Mouse (Mus musculus): ENCODE data around the gene Ssbp4. TPM values are rescaled to one million over a fixed set of nuclear protein-coding genes. Genes with fewer than 3 reads are reported as not detected.

Gene Ssbp4
- total and polyA plus RNA-seq, 3 experiments = 84.9 to 212 TPM; not detected in 1

DNA sequence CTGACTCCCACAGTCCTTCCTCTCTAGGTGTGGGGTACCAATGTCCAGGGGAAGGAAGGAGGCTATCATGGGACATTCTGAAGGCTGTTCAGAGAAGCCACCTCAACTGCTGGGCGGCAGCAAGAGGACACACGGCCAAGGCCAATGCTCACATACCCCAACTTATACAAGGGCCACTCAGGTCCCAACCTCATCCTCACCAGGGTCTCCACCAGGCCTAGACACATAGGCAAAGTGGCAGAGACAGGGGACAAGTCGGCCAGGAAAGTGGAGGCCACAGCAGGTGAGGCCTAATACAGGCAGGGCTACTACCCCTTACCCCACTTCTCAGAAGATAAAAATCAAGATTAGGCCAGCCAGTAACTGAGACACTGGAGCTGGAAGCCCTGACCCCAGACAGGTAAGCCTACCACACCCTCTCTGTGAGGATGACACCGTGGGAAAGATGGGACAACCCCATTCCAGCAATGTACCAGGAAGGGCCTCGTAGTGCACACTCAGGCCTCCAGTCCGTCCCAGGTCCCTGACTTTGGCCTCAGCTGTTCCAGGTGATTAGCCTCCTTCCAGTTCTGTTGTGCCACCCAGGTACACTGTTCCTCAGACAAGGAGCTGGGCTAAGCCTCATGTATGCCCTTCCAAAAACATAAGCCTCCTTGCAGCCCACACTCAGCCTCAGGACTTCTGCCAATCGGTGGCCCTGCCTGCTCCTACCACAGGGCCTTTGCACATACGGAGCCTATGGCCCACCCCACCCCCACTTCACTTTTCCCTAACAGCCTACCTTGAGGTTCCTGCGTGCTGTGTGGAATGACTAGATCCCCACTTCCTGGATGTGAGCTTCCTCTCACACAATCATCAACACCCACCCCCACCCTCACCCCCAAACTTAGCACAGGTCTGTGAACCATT is 2.5 kb downstream of the Ssbp4 start:
- peaks cover 26% of the 10 kb centered on the region for H3K79me2 ChIP-seq (ENCODE audit: control insufficient read depth, insufficient read depth, low read length, poor library complexity)
- TF ChIP-seq MYB (IDR thresholded peaks at IDR 0.05; ENCODE audit: low read depth, low read length) (no peak), ZNF384 (IDR thresholded peaks at IDR 0.05; ENCODE audit: low read depth, low read length) (no peak)
- H3K4me1 ChIP-seq (ENCODE audit: control insufficient read depth in 1 of 2, insufficient read depth in 2 of 2, low read length in 2 of 2) = peaks cover 0 to 8% of the 10 kb centered on the region in 2 experiments; a peak in 3 of 4 replicates
- H3K4me3 ChIP-seq (ENCODE audit: control insufficient read depth in 1 of 2, insufficient read depth in 1 of 2, low read depth in 2 of 2, low read length in 2 of 2) = no peak overlapping the region
- H3K9me3 ChIP-seq (replicated peaks; ENCODE audit: insufficient read depth, low read length) = no peaks in the 10 kb centered on the region
- H3K27me3 ChIP-seq (ENCODE audit: control insufficient read depth in 1 of 2, insufficient read depth in 2 of 2, low read length in 2 of 2) = no peaks in the 10 kb centered on the region
- H3K9ac ChIP-seq (ENCODE audit: control insufficient read depth, low read depth, low read length, poor library complexity, severe bottlenecking) = no peak overlapping the region
- no peak for DNase-seq (ENCODE audit: low read depth, low spot score)
- no peak overlapping the region for H3K27ac ChIP-seq (ENCODE audit: control insufficient read depth, low read depth, low read length)
- H3K36me3 ChIP-seq (ENCODE audit: control insufficient read depth in 1 of 2, insufficient read depth in 2 of 2, low read length in 2 of 2) = no peaks in the 10 kb centered on the region; a peak in 2 of 4 replicates

DNA sequence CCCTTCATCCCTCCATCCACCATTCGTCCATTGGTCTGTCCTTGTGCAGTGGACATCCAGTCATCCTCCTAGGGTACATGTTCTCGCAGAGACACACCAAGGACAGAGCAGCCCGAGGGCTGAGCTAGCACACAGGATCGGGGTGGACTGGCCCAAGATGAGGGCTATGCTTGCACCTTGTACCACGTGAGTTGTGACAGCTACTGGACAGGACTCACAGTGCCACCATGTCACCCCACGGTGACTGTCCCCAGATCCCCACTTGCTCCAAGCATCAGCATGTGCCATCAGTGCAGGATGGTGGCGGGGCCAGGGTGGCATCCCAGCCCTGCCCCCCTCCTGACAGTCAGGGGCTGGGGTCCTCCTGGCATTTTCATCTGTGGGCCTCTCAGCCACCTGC is 4.1 kb downstream of the Ssbp4 start:
- DNase-seq (ENCODE audit: low read depth, low spot score) = no peak
- TF ChIP-seq EP300 (IDR thresholded peaks at IDR 0.05; ENCODE audit: low read depth in 1 of 2, low read length in 2 of 2) (no peak), POLR2AphosphoS5 (IDR thresholded peaks at IDR 0.05; ENCODE audit: borderline replicate concordance, low read depth, low read length) (no peak), GABPA (IDR thresholded peaks at IDR 0.05; ENCODE audit: low read depth, low read length) (no peak), TCF12 (IDR thresholded peaks at IDR 0.05; ENCODE audit: low read depth, low read length) (no peak), MXI1 (IDR thresholded peaks at IDR 0.05; ENCODE audit: low read depth, low read length) (no peak), MAX (IDR thresholded peaks at IDR 0.05; ENCODE audit: low read length) (no peak), POLR2AphosphoS2 (IDR thresholded peaks at IDR 0.05; ENCODE audit: low read length) (no peak), ETS1 (IDR thresholded peaks at IDR 0.05; ENCODE audit: low read depth, low read length) (no peak), CHD2 (IDR thresholded peaks at IDR 0.05; ENCODE audit: low read length) (no peak), BHLHE40 (IDR thresholded peaks at IDR 0.05; ENCODE audit: borderline replicate concordance, low read depth, low read length) (no peak), RAD21 (IDR thresholded peaks at IDR 0.05; ENCODE audit: low read depth, low read length) (no peak), ZMIZ1 (IDR thresholded peaks at IDR 0.05; ENCODE audit: low read depth, low read length) (no peak), E2F4 (IDR thresholded peaks at IDR 0.05; ENCODE audit: borderline replicate concordance, low read depth, low read length) (no peak), ELF1 (IDR thresholded peaks at IDR 0.05; ENCODE audit: low read depth, low read length) (no peak), USF1 (IDR thresholded peaks at IDR 0.05; ENCODE audit: low read depth, low read length) (no peak), RCOR1 (IDR thresholded peaks at IDR 0.05; ENCODE audit: low read depth, low read length) (no peak), NRF1 (IDR thresholded peaks at IDR 0.05; ENCODE audit: insufficient read depth, low read depth, low read length, poor library complexity, severe bottlenecking) (no peak), ZKSCAN1 (IDR thresholded peaks at IDR 0.05; ENCODE audit: low read depth, low read length) (no peak), MYC (IDR thresholded peaks at IDR 0.05; ENCODE audit: low read depth, low read length) (no peak)
- no peak overlapping the region for H3K27ac ChIP-seq (ENCODE audit: control insufficient read depth, low read depth, low read length)
- H3K9me3 ChIP-seq (replicated peaks; ENCODE audit: insufficient read depth, low read length) = no peaks in the 10 kb centered on the region
- peaks cover 24% of the 10 kb centered on the region for H3K79me2 ChIP-seq (ENCODE audit: control insufficient read depth, insufficient read depth, low read length, poor library complexity)
- H3K4me3 ChIP-seq (ENCODE audit: control insufficient read depth in 1 of 2, insufficient read depth in 1 of 2, low read depth in 2 of 2, low read length in 2 of 2) = no peak overlapping the region
- H3K36me3 ChIP-seq (ENCODE audit: control insufficient read depth in 1 of 2, insufficient read depth in 2 of 2, low read length in 2 of 2) = no peaks in the 10 kb centered on the region; a peak in 1 of 4 replicates
- H3K9ac ChIP-seq (ENCODE audit: control insufficient read depth, low read depth, low read length, poor library complexity, severe bottlenecking) = no peak overlapping the region
- H3K27me3 ChIP-seq (ENCODE audit: control insufficient read depth in 1 of 2, insufficient read depth in 2 of 2, low read length in 2 of 2) = no peaks in the 10 kb centered on the region
- H3K4me1 ChIP-seq (ENCODE audit: control insufficient read depth in 1 of 2, insufficient read depth in 2 of 2, low read length in 2 of 2) = peaks cover 0 to 4% of the 10 kb centered on the region in 2 experiments; a peak in 2 of 4 replicates

All from MEL (cell line).